Mouse (Mus musculus): ENCODE results near the gene Tex14.

Tex14 gene

DNA sequence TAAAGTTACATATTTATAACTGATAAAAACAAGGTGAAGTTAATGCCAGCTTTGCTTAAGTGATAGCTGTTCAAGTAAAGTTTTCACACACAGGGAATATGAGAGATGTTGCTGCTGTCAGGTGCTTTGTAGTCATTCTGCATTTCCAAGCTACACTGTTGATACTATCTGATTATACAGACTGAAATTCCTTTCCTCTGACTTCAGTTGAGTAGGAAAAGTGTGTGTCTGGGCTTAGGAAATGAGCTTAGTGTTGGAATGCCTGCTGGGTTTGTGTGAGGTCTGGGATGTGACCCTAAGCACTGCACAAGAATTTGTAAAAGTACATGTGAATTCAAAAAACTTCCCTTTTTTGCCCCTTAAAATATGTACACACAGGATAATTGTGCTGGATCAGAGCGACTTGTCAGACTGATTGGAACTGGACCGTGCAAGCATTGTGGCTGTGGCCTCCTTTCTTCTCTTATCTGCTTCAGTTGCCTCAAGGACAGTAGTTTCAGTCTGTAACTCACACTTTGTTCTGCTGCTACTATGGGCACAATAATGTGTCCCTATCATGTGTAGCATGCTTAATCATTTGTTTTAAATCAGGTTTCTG lies 150.3 kb downstream of the Tex14 start:
- no peak for TF ChIP-seq GATA4 (IDR thresholded peaks at IDR 0.05; ENCODE audit: insufficient replicate concordance, low read length)

GRCm38 (mm10) chr11:87561208-87561607 lies 156.3 kb downstream of the Tex14 start:
- TF ChIP-seq GATA4 (IDR thresholded peaks at IDR 0.05; ENCODE audit: insufficient replicate concordance, low read length) = no peak

- no peak for TF ChIP-seq GATA4 (IDR thresholded peaks at IDR 0.05; ENCODE audit: insufficient replicate concordance, low read length)
Measured at GRCm38 (mm10) chr11:87566501-87566900, 161.6 kb downstream of the Tex14 start, which contains the start of gene Gm11492. Gene Gm11492 (plus strand): TSS chr11:87566653.

GRCm38 (mm10) chr11:87568255-87568953 lies 163.5 kb downstream of the Tex14 start, which contains the start of gene Sept4:
Gene Sept4 (plus strand): TSS chr11:87568903.
- no peak for TF ChIP-seq GATA4 (IDR thresholded peaks at IDR 0.05; ENCODE audit: insufficient replicate concordance, low read length)

- no peak; the same call in 1 of the 2 replicates for TF ChIP-seq GATA4 (IDR thresholded peaks at IDR 0.05; ENCODE audit: insufficient replicate concordance, low read length)
Measured at GRCm38 (mm10) chr11:87570743-87571142, 165.9 kb downstream of the Tex14 start.

- TF ChIP-seq GATA4 (IDR thresholded peaks at IDR 0.05; ENCODE audit: insufficient replicate concordance, low read length) = no peak
Measured at GRCm38 (mm10) chr11:87571361-87571950, 166.6 kb downstream of the Tex14 start.

- no peak for TF ChIP-seq GATA4 (IDR thresholded peaks at IDR 0.05; ENCODE audit: insufficient replicate concordance, low read length)
Measured at GRCm38 (mm10) chr11:87573751-87574150, 168.9 kb downstream of the Tex14 start.

GRCm38 (mm10) chr11:87574520-87575180 lies 169.8 kb downstream of the Tex14 start:
- TF ChIP-seq GATA4 (IDR thresholded peaks at IDR 0.05; ENCODE audit: insufficient replicate concordance, low read length) = no peak

DNA sequence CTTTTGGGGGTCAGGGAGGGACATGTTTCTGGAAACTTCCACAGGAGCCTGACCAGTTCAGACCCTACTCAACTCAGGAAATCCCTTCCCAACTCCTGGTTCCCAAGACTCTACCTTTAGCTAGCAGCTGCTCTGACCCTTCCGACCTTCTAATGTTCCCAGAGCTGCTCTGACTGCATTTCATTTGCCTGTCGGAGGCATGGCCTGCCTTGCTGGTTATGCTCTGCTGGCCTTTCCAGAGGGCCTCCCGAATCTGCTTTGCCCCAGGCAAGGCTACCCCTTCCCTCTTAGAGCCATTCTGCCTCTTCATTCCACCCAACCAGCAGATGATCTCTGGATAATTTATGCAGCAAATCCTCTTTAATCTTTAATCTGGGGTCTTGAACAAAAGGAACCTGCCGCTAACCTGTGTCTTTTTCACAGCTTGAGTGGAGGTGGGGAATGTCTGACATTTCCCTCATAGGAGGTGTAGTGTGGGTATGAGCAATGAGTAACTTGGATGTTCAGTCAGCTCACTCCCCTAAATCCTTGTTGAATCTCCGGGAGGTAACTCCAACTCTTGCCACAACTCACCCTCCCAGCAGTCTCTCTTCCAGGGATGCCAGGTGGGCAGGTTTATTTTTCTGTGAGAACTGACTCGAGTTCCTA lies 172.9 kb downstream of the Tex14 start:
- TF ChIP-seq GATA4 (IDR thresholded peaks at IDR 0.05; ENCODE audit: insufficient replicate concordance, low read length) = no peak

- TF ChIP-seq GATA4 (IDR thresholded peaks at IDR 0.05; ENCODE audit: insufficient replicate concordance, low read length) = peak; percentile 7; the same call in 1 of the 2 replicates
Measured at GRCm38 (mm10) chr11:87578249-87578962, 173.5 kb downstream of the Tex14 start.

DNA sequence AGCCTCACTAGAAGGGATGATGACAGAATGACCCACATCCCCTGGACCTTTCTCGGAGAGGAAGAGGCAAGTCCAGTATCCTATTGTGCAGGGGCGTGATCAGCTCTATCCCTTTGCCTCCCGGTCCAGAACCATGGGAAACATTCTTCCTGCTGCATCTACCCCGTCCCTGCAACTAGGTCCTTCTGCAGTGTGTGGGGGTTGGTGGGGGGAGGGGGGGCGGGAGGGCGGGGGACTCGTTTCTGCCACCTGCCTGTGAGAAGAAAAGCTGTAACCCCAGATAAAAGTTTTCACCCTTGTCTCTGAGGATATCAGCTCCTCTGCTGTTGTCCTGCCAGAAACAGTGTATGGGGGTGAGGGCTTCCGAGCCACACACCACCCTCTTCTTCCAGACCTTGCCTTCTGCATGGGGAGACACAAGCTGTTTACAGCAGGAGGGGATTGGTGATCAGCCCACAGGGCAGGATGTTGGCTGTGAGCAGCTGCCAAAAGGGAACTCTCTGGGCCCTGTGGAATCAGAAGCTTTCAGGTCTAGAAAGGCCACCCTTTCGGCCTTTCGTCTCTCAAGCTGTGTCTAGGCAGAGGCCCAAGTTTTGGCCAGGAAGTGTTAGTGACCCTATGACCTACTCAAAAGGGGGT lies 174.2 kb downstream of the Tex14 start:
- TF ChIP-seq GATA4 (IDR thresholded peaks at IDR 0.05; ENCODE audit: insufficient replicate concordance, low read length) = no peak; the same call in 1 of the 2 replicates

DNA sequence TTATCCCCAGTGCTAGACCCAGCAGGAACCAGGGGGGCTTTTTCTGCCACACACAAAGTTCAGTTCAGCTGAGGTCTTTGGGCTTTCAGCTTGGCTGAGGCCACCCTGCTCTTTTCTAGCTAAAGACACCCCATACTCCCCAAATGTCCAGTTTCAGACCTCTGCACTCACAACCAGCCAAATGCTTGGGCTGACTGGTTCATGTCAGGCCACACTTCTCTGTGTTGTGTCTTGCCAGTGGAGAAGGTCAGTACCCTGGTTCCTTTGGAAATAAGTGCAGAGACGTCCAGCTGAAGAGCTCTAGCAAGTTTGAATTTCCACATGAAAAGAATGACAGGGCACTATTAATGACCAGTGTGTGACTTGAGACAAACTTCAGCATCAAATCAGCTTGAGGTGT lies 174.8 kb downstream of the Tex14 start:
- TF ChIP-seq GATA4 (IDR thresholded peaks at IDR 0.05; ENCODE audit: insufficient replicate concordance, low read length) = no peak

- no peak for TF ChIP-seq GATA4 (IDR thresholded peaks at IDR 0.05; ENCODE audit: insufficient replicate concordance, low read length)
Measured at GRCm38 (mm10) chr11:87580543-87581085, 175.7 kb downstream of the Tex14 start.

Data from liver, adult (tissue).